Mouse (Mus musculus) G1E (cell line): ENCODE measurements around the gene Tmem209. TPM values are rescaled to one million over a fixed set of nuclear protein-coding genes. Genes with fewer than 3 reads are reported as not detected.

Experiments used
- ATAC-seq: 2 replicates; pipeline ENCODE4 v1.8.0; 2016; ENCODE audit warnings: mild to moderate bottlenecking; ENCODE audit not compliant: insufficient number of reproducible peaks, poor library complexity, low FRiP score, severe bottlenecking; ENCODE audit errors: extremely low read depth
- DNase-seq: peaks from one replicate; pipeline ENCODE4 v3.0.0; 2012; ENCODE audit warnings: low spot score
- H3K27me3 ChIP-seq: 2 replicates; pipeline ENCODE4 v1.6.1; 2012; ENCODE audit warnings: mild to moderate bottlenecking, low read length, inconsistent platforms; ENCODE audit not compliant: insufficient read depth
- H3K36me3 ChIP-seq: replicated peaks from 2 replicates; pipeline ENCODE3; 2012; ENCODE audit warnings: mild to moderate bottlenecking, inconsistent platforms
- H3K4me1 ChIP-seq: 2 replicates; pipeline ENCODE4 v1.6.1; 2012; ENCODE audit warnings: low read depth, low read length, inconsistent platforms, mixed read lengths; ENCODE audit not compliant: insufficient read depth
- H3K4me3 ChIP-seq: 2 replicates; pipeline ENCODE4 v1.5.1; 2012; ENCODE audit warnings: low read depth, mild to moderate bottlenecking, inconsistent platforms, low read length, moderate library complexity, mixed read lengths
- H3K9me3 ChIP-seq: replicated peaks from 2 replicates; pipeline ENCODE4 v1.6.1; 2012; ENCODE audit warnings: inconsistent platforms
- CTCF ChIP-seq: IDR thresholded peaks from 2 replicates; pipeline ENCODE4 v1.5.1; 2012; ENCODE audit warnings: low read depth, low read length, inconsistent platforms, mixed read lengths
- GATA1 ChIP-seq: IDR thresholded peaks from 2 replicates; pipeline ENCODE4 v1.6.1; 2012; ENCODE audit warnings: borderline replicate concordance, low read length, inconsistent platforms, mixed read lengths
- GATA2 ChIP-seq: IDR thresholded peaks from 2 replicates; pipeline ENCODE4 v1.6.1; 2012; ENCODE audit warnings: low read depth, low read length, inconsistent platforms, borderline replicate concordance
- POLR2AphosphoS5 ChIP-seq: IDR thresholded peaks from 2 replicates; pipeline ENCODE4 v1.6.1; 2012; ENCODE audit warnings: low read depth, low read length, inconsistent platforms; ENCODE audit not compliant: insufficient replicate concordance
- TAL1 ChIP-seq: conservative IDR thresholded peaks from 2 replicates; pipeline ENCODE4 v1.6.1; 2012; ENCODE audit warnings: low read depth, low read length, inconsistent platforms, mixed read lengths
- polyA plus RNA-seq: library from polyadenylated mRNA; stranded (reverse); fragments of >175 nt; gene quantifications from 2 replicates; pipeline ENCODE4 v1.2.3, GENCODE M21; 2012
- total RNA-seq, 2 experiments: library from RNA; stranded (forward) in 1 of 2; stranded (reverse) in 1 of 2; fragments of 200-1000 nt in 1 of 2; fragments of >200 nt in 1 of 2; fragmentation: Nextera tagmentation in 1 of 2; gene quantifications; 2 replicates each; pipeline ENCODE4 v1.2.3; 2014 to 2017

The Tmem209 gene
- total and polyA plus RNA-seq, 3 experiments = 2.6 to 120 (median 36.8) TPM

DNA sequence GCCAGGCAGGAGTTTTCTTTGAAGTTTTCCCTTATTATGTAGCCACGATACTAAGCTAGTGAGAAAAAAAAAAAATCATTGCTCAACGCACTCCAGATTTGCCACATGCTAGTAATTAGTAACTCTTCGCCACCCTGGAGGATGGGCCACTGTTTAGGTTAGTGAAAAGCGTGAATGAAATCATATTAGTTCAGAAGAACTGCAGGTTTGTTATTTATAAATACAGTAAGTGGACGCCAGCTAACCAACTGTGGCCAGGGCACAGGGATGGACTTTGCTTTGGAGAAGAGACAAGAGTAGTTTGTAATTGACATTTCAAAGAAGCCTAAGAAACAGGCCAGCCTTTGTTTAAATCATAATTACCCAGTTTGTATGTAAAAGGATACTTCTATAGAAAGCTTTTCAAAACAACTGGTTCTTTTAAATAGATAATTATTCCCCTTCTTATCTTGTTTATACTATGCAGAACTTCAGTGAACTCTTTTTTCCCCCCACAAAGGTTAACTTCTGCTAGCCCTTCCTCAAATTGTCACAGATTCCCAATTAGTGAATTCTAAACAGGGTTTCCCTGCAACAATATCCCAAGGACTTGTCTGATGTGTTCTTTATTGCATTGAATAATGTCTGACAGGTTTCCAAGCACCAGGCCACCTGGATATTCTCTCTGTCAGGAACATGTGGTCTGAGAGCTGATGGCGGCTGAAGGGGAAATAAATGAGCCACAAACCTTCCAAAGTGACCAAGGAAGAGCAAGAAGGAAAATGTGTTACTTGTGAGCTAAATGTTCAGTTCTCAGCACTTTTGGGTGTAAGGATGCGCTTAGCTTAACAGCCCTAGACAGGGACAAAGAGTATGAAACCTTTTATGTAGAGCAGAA lies 16.1 kb upstream of the Tmem209 start:
- H3K27me3 ChIP-seq = peaks cover 41% of the 10 kb centered on the region
- H3K4me3 ChIP-seq = no peak overlapping the region
- no peaks in the 10 kb centered on the region for H3K9me3 ChIP-seq
- no peaks in the 10 kb centered on the region for H3K36me3 ChIP-seq
- no peaks in the 10 kb centered on the region for H3K4me1 ChIP-seq
- no peak for TF ChIP-seq CTCF
- no peak for TF ChIP-seq TAL1
- no peak for TF ChIP-seq POLR2AphosphoS5
- no peak for TF ChIP-seq GATA2
- TF ChIP-seq GATA1 = no peak
- ATAC-seq (no peak), DNase-seq (no peak)

DNA sequence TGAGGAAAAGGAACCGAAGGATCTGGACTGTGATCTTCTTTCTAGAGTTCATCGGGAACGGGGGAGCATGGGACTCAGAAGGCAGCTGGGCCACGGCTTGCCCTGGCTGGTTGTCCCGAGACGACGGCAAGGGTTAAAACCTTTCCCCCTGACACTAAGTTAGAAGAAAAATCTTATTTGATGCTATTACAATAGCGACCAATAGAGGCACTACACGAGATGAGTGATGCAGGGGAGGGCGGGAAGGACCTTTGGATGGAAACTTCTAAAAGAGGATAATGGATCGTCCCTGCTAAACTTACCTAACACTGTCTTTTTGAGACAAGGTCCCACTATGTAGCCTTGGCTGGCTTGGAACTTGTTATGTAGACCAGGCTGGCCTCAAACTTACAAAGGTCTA lies 10.8 kb upstream of the Tmem209 start:
- H3K4me3 ChIP-seq = no peak overlapping the region
- no peak for ATAC-seq
- no peak for DNase-seq
- H3K27me3 ChIP-seq = peaks cover 33% of the 10 kb centered on the region
- H3K9me3 ChIP-seq = no peaks in the 10 kb centered on the region
- no peaks in the 10 kb centered on the region for H3K4me1 ChIP-seq
- TF ChIP-seq GATA1 (no peak), CTCF (no peak), TAL1 (no peak), POLR2AphosphoS5 (no peak), GATA2 (no peak)
- H3K36me3 ChIP-seq = no peaks in the 10 kb centered on the region

DNA sequence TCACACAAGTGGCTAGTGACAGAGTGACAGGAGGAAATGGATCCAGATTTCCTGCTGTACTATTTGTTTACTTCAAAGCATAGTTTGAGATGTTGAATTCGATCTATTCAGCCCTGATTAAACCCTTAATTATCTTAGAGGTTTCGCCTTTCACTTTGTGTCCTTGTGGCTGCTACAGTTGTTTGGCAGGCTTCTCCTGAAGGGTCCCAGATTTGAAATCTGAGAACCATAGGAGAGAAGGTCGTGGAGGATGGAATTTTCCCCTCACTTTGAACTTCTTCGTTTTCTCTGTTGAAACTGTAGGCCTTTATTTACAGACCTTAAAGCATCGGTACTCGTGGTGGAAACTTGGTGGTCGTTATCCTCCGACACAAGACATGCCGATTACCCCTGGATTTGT lies 4.7 kb upstream of the Tmem209 start:
- DNase-seq (no peak), ATAC-seq (no peak)
- Histone ChIP-seq H3K27me3 (peaks cover 13% of the 10 kb centered on the region), H3K4me1 (peaks cover 10% of the 10 kb centered on the region), H3K4me3 (no peak overlapping the region), H3K36me3 (no peaks in the 10 kb centered on the region), H3K9me3 (no peaks in the 10 kb centered on the region)
- TF ChIP-seq CTCF = no peak

DNA sequence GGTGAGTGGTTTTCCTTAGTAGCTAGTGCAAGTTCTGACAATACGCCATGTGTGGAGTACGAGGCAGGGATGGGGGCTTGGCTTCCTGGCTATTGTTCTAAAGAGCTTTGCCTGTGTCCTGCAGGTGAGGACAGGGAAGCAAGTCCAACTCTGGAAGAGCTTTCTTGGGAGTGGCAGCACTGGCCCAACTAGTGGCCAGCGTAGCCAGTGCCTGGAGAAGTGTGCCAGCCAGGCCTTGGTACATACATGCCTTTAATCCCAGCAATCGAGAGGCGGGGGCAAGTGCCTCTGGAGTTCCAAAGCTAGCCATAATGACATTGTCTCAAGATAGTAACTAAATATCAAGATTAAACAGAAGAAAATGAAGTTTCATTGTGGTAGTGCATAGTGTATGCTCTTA lies 708 bp upstream of the Tmem209 start:
- H3K36me3 ChIP-seq = peaks cover 22% of the 10 kb centered on the region
- H3K27me3 ChIP-seq = peaks cover 2% of the 10 kb centered on the region; the same call in 1 of the 2 replicates
- DNase-seq (no peak), ATAC-seq (no peak)
- H3K4me3 ChIP-seq = peak overlapping the region; percentile 75; the same call in 1 of the 2 replicates
- no peaks in the 10 kb centered on the region for H3K9me3 ChIP-seq
- TF ChIP-seq CTCF (no peak), GATA2 (no peak), POLR2AphosphoS5 (no peak), GATA1 (no peak), TAL1 (no peak)
- H3K4me1 ChIP-seq = peaks cover 29% of the 10 kb centered on the region

DNA sequence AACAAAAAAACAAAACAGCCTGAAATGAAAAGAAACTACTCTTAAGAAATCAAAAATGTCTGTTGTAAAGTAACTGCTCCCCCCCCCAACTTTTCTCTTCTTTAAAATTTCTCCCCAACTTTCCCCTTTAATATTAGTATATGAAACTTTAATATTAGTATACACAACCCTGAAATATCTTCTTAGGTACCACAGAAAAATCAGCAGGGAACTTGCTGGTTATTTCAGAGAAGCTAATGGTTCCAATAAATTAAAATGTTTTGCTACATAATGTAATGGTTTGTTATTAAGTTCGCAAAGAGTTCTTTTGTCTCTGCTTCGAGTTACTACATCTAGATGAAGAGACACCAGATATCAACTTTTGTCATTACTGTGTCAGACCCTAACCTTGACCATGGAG lies 759 bp downstream of the Tmem209 start:
- H3K4me3 ChIP-seq = peak overlapping the region; percentile 75
- peaks cover 39% of the 10 kb centered on the region for H3K4me1 ChIP-seq
- H3K36me3 ChIP-seq = peaks cover 34% of the 10 kb centered on the region
- H3K27me3 ChIP-seq = no peaks in the 10 kb centered on the region; the same call in 1 of the 2 replicates
- no peaks in the 10 kb centered on the region for H3K9me3 ChIP-seq
- no peak for ATAC-seq
- TF ChIP-seq CTCF = no peak
- no peak for TF ChIP-seq GATA1
- no peak for DNase-seq

DNA sequence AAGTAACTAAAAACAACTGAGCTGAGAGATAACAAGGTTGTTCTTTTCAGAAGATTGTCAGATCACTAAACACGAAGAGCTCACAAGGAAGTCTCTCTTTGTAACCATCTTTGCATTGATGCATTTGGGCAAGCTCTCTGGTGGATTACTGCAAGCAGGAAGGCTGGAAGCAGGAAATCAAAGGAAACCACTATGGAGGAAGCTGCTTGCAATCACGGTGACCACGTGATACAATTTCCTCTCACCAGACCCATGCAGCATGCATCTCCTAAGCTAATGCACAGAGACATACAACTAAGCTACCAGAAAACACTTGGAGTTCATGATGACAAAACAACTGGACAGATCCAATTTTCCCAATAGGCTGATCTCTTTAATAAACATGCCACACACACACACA lies 10.5 kb downstream of the Tmem209 start:
- Histone ChIP-seq H3K27me3 (no peaks in the 10 kb centered on the region), H3K9me3 (no peaks in the 10 kb centered on the region), H3K4me3 (no peak overlapping the region), H3K4me1 (peaks cover 28% of the 10 kb centered on the region), H3K36me3 (peaks cover 82% of the 10 kb centered on the region)
- ATAC-seq = no peak
- TF ChIP-seq GATA1 (no peak), GATA2 (no peak), POLR2AphosphoS5 (no peak), CTCF (no peak), TAL1 (no peak)
- DNase-seq = no peak

DNA sequence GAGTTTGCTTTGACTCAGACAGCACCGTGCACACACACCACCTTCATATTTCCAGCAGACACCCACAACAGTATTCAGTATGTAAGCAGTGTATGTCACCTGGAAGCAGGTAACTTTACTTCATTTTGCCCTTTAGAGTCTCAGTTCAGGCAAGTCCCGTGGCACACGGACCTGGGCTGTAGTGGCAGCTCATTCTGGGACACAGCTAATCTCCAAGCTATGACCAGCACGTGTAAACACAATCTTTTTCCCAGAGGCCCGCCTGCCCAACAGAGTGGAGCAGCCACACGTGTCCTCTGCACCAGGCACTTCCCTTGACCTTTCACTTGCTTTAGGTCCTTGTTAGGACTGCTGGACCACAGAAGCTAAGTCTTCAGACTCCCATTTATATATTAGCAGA lies 23.1 kb downstream of the Tmem209 start:
- Histone ChIP-seq H3K4me1 (no peaks in the 10 kb centered on the region; the same call in 1 of the 2 replicates), H3K9me3 (no peaks in the 10 kb centered on the region), H3K4me3 (no peak overlapping the region), H3K27me3 (no peaks in the 10 kb centered on the region), H3K36me3 (peaks cover 97% of the 10 kb centered on the region)
- TF ChIP-seq CTCF = no peak
- no peak for TF ChIP-seq POLR2AphosphoS5
- TF ChIP-seq GATA1 = no peak
- TF ChIP-seq TAL1 = no peak
- TF ChIP-seq GATA2 = no peak
- DNase-seq = no peak
- no peak for ATAC-seq
